Mouse (Mus musculus): Measurements from ENCODE around the gene Nfib. TPM values are rescaled to one million over a fixed set of nuclear protein-coding genes. Genes with fewer than 3 reads are reported as not detected.

The Nfib gene
- total and polyA plus RNA-seq, 3 experiments, result 0.04 to 0.11 (median 0.09) TPM

- no peaks in the 10 kb centered on the region for H3K4me1 ChIP-seq (ENCODE audit: control insufficient read depth in 1 of 2, insufficient read depth in 2 of 2)
- H3K4me2 ChIP-seq (ENCODE audit: insufficient read depth, low read depth, poor library complexity, severe bottlenecking), result no peak overlapping the region
- TF ChIP-seq NELFE (IDR thresholded peaks at IDR 0.05; ENCODE audit: low read depth, low read length) (no peak), ZKSCAN1 (IDR thresholded peaks at IDR 0.05; ENCODE audit: borderline replicate concordance, low read depth, low read length) (no peak), RAD21 (IDR thresholded peaks at IDR 0.05; ENCODE audit: low read depth, low read length) (no peak), MAX (IDR thresholded peaks at IDR 0.05; ENCODE audit: low read length) (no peak), POLR2A (IDR thresholded peaks at IDR 0.05; ENCODE audit: low read depth, low read length) (no peak), JUN (IDR thresholded peaks at IDR 0.05; ENCODE audit: insufficient read depth, low read depth, low read length) (no peak), SMC3 (IDR thresholded peaks at IDR 0.05; ENCODE audit: low read depth, low read length) (no peak), TBP (conservative IDR thresholded peaks at IDR 0.05; ENCODE audit: low read depth, low read length) (no peak), RCOR1 (conservative IDR thresholded peaks at IDR 0.05; ENCODE audit: low read depth, low read length) (no peak), ELF1 (IDR thresholded peaks at IDR 0.05; ENCODE audit: low read depth, low read length) (no peak), MAFK (IDR thresholded peaks at IDR 0.05; ENCODE audit: insufficient replicate concordance, low read length) (no peak), HCFC1 (IDR thresholded peaks at IDR 0.05; ENCODE audit: low read depth, low read length) (no peak), SIN3A (IDR thresholded peaks at IDR 0.05; ENCODE audit: low read length) (no peak), UBTF (IDR thresholded peaks at IDR 0.05; ENCODE audit: low read depth, low read length) (no peak)
- in situ Hi-C loops (cut with MboI; ENCODE audit: low pct_ligation_motif_present, low pct_unique_long_range_greater_than_20kb, low sequenced_read_pairs) (no loop called here), dilution Hi-C loops (cut with MboI; ENCODE audit: extremely low pct_ligation_motif_present, extremely low pct_unique_long_range_greater_than_20kb, low sequenced_read_pairs) (no loop called here)
- no peaks in the 10 kb centered on the region for H3K36me3 ChIP-seq (replicated peaks in 1 of 2; ENCODE audit: control insufficient read depth in 1 of 2, insufficient read depth in 1 of 2, low read length in 1 of 2)
- H3K79me2 ChIP-seq (replicated peaks; ENCODE audit: control insufficient read depth, extremely low read depth, insufficient read depth, poor library complexity, severe bottlenecking), result no peaks in the 10 kb centered on the region
- H3K27ac ChIP-seq (ENCODE audit: insufficient read depth, low read depth), result no peak overlapping the region
- H3K9ac ChIP-seq (ENCODE audit: insufficient read depth, low read depth), result no peak overlapping the region
- no peak for DNase-seq (ENCODE audit: extremely low read depth)
- no peaks in the 10 kb centered on the region for H3K9me3 ChIP-seq (replicated peaks; ENCODE audit: low read length)
- H3K4me3 ChIP-seq (replicated peaks in 1 of 3; ENCODE audit: low read depth in 2 of 3, low read length in 2 of 3, poor library complexity in 1 of 3), result no peak overlapping the region
- no peaks in the 10 kb centered on the region for H3K27me3 ChIP-seq (replicated peaks)
Measured at GRCm38 (mm10) chr4:82338481-82338880, 367.1 kb downstream of the Nfib start.

- no peaks in the 10 kb centered on the region for H3K79me2 ChIP-seq (replicated peaks; ENCODE audit: control insufficient read depth, extremely low read depth, insufficient read depth, poor library complexity, severe bottlenecking)
- no peak overlapping the region for H3K4me2 ChIP-seq (ENCODE audit: insufficient read depth, low read depth, poor library complexity, severe bottlenecking)
- no peak for DNase-seq (ENCODE audit: extremely low read depth)
- no peaks in the 10 kb centered on the region for H3K36me3 ChIP-seq (replicated peaks in 1 of 2; ENCODE audit: control insufficient read depth in 1 of 2, insufficient read depth in 1 of 2, low read length in 1 of 2)
- H3K9me3 ChIP-seq (replicated peaks; ENCODE audit: low read length), result no peaks in the 10 kb centered on the region
- H3K27ac ChIP-seq (ENCODE audit: insufficient read depth, low read depth), result no peak overlapping the region
- dilution Hi-C loops (cut with MboI; ENCODE audit: extremely low pct_ligation_motif_present, extremely low pct_unique_long_range_greater_than_20kb, low sequenced_read_pairs), result no loop called here
- in situ Hi-C loops (cut with MboI; ENCODE audit: low pct_ligation_motif_present, low pct_unique_long_range_greater_than_20kb, low sequenced_read_pairs), result no loop called here
- no peak for TF ChIP-seq MAX (IDR thresholded peaks at IDR 0.05; ENCODE audit: low read length)
- no peak for TF ChIP-seq MXI1 (IDR thresholded peaks at IDR 0.05; ENCODE audit: low read depth, low read length)
- no peak for TF ChIP-seq PAX5 (IDR thresholded peaks at IDR 0.05; ENCODE audit: low read length)
- no peak for TF ChIP-seq RAD21 (IDR thresholded peaks at IDR 0.05; ENCODE audit: low read depth, low read length)
- TF ChIP-seq TBP (conservative IDR thresholded peaks at IDR 0.05; ENCODE audit: low read depth, low read length), result no peak
- no peak for TF ChIP-seq ZNF384 (IDR thresholded peaks at IDR 0.05; ENCODE audit: low read depth, low read length)
- TF ChIP-seq SMC3 (IDR thresholded peaks at IDR 0.05; ENCODE audit: low read depth, low read length), result no peak
- no peak for TF ChIP-seq MYC (IDR thresholded peaks at IDR 0.05; ENCODE audit: low read depth, low read length)
- TF ChIP-seq MAFK (IDR thresholded peaks at IDR 0.05; ENCODE audit: insufficient replicate concordance, low read length), result no peak
- no peak for TF ChIP-seq CTCF (conservative IDR thresholded peaks at IDR 0.05 in 1 of 2, IDR thresholded peaks at IDR 0.05 in 1 of 2; ENCODE audit: low read depth in 2 of 2, low read length in 2 of 2)
- no peak for TF ChIP-seq JUN (IDR thresholded peaks at IDR 0.05; ENCODE audit: insufficient read depth, low read depth, low read length)
- no peak for TF ChIP-seq MAZ (IDR thresholded peaks at IDR 0.05; ENCODE audit: low read depth, low read length)
- no peak for TF ChIP-seq ZC3H11A (IDR thresholded peaks at IDR 0.05; ENCODE audit: low read depth, low read length)
- no peak for TF ChIP-seq KAT2A (IDR thresholded peaks at IDR 0.05; ENCODE audit: insufficient replicate concordance, low read length)
- no peak for TF ChIP-seq ZMIZ1 (IDR thresholded peaks at IDR 0.05; ENCODE audit: low read depth, low read length)
- no peak for TF ChIP-seq NRF1 (IDR thresholded peaks at IDR 0.05; ENCODE audit: low read depth, low read length)
- no peak for TF ChIP-seq POLR2AphosphoS2 (IDR thresholded peaks at IDR 0.05; ENCODE audit: low read depth, low read length)
- no peak for TF ChIP-seq CHD2 (IDR thresholded peaks at IDR 0.05; ENCODE audit: low read length)
- no peak for TF ChIP-seq MEF2A (IDR thresholded peaks at IDR 0.05; ENCODE audit: borderline replicate concordance, low read depth, low read length)
- no peak for TF ChIP-seq IRF4 (IDR thresholded peaks at IDR 0.05; ENCODE audit: low read depth, low read length)
- H3K9ac ChIP-seq (ENCODE audit: insufficient read depth, low read depth), result no peak overlapping the region
- H3K27me3 ChIP-seq (replicated peaks), result no peaks in the 10 kb centered on the region
- no peaks in the 10 kb centered on the region for H3K4me1 ChIP-seq (ENCODE audit: control insufficient read depth in 1 of 2, insufficient read depth in 2 of 2)
- H3K4me3 ChIP-seq (replicated peaks in 1 of 3; ENCODE audit: low read depth in 2 of 3, low read length in 2 of 3, poor library complexity in 1 of 3), result no peak overlapping the region
Measured at GRCm38 (mm10) chr4:82336951-82337381, 368.6 kb downstream of the Nfib start.

Data from CH12.LX (cell line).